Mouse (Mus musculus): ENCODE data around the gene Kifap3. TPM values are rescaled to one million over a fixed set of nuclear protein-coding genes. Genes with fewer than 3 reads are reported as not detected.
A peak's percentile ranks its signal among the peaks of the same experiment; 100 is the strongest.
"Not testable (repeated sequence)": the region's sequence is repeated elsewhere in the genome, so short reads cannot be mapped to it uniquely, and the experiment has no call there.

Gene Kifap3
- 10 to 100 TPM; 21.1 to 21.8 TPM for total RNA-seq (2021)
- long read RNA-seq, experiment 1, full-length matches to known transcripts, result 25 of 36 reads
- long read RNA-seq, experiment 1, partial matches to known transcripts, result 10 of 36 reads
- long read RNA-seq, experiment 1, other reads (novel, unspliced or antisense), result 1 of 36 reads
- long read RNA-seq, experiment 2, full-length matches to known transcripts, result 24 of 36 reads
- long read RNA-seq, experiment 2, partial matches to known transcripts, result 6 of 36 reads
- long read RNA-seq, experiment 2, other reads (novel, unspliced or antisense), result 6 of 36 reads

- DNase-seq, result peak; percentile 97 to 98
- intact Hi-C loops (cut with DNase I), result loop anchor here (10.0 kb wide), 1 partner anchor 145 kb away; the partner anchor contains the start of gene Scyl3
Observed at GRCm38 (mm10) chr1:163779336-163780115, at the start of gene Kifap3. Gene Kifap3, plus strand, starts transcription at chr1:163779583.

GRCm38 (mm10) chr1:163731166-163731565 lies 48.2 kb upstream of the Kifap3 start:
- DNase-seq; intact Hi-C loops (cut with DNase I): not testable (repeated sequence)

- DNase-seq, result no peak
- intact Hi-C loops (cut with DNase I), result no loop called here
Observed at GRCm38 (mm10) chr1:163736441-163737238, 42.7 kb upstream of the Kifap3 start.

GRCm38 (mm10) chr1:163737239-163737533 lies 42.2 kb upstream of the Kifap3 start:
- DNase-seq, result no peak
- intact Hi-C loops (cut with DNase I), result no loop called here

GRCm38 (mm10) chr1:163751360-163751992 lies 27.9 kb upstream of the Kifap3 start:
- intact Hi-C loops (cut with DNase I), result no loop called here
- no peak for DNase-seq

GRCm38 (mm10) chr1:163757462-163758207 lies 21.7 kb upstream of the Kifap3 start:
- no peak for DNase-seq
- intact Hi-C loops (cut with DNase I), result no loop called here

- intact Hi-C loops (cut with DNase I); DNase-seq: not testable (repeated sequence)
Observed at GRCm38 (mm10) chr1:163783577-163783976, 4.2 kb downstream of the Kifap3 start.

GRCm38 (mm10) chr1:163821365-163821764 lies 42.0 kb downstream of the Kifap3 start:
- DNase-seq, result no peak
- intact Hi-C loops (cut with DNase I), result no loop called here

- no peak for DNase-seq
- intact Hi-C loops (cut with DNase I), result no loop called here
Observed at GRCm38 (mm10) chr1:163829482-163829881, 50.1 kb downstream of the Kifap3 start.

- DNase-seq, result no peak
- intact Hi-C loops (cut with DNase I), result loop anchor here (1.0 to 5.0 kb wide), 2 partner anchors 76 to 682 kb away; no protein-coding TSS in a partner anchor
Observed at GRCm38 (mm10) chr1:163834066-163834465, 54.7 kb downstream of the Kifap3 start.

- intact Hi-C loops (cut with DNase I), result no loop called here
Observed at GRCm38 (mm10) chr1:163835062-163835461, 55.7 kb downstream of the Kifap3 start.

GRCm38 (mm10) chr1:163838482-163838881 lies 59.1 kb downstream of the Kifap3 start:
- intact Hi-C loops (cut with DNase I); DNase-seq: not testable (repeated sequence)

More at GRCm38 (mm10) chr1:163835062-163835461, 55.7 kb downstream of the Kifap3 start:
- no peak for DNase-seq

GRCm38 (mm10) chr1:163840555-163840954 lies 61.2 kb downstream of the Kifap3 start:
- DNase-seq, result no peak
- intact Hi-C loops (cut with DNase I), result no loop called here

- intact Hi-C loops (cut with DNase I), result no loop called here
- DNase-seq, result no peak
Observed at GRCm38 (mm10) chr1:163842238-163842637, 62.9 kb downstream of the Kifap3 start.

GRCm38 (mm10) chr1:163843899-163844298 lies 64.5 kb downstream of the Kifap3 start:
- DNase-seq, result no peak
- intact Hi-C loops (cut with DNase I), result no loop called here

- DNase-seq, result no peak
- intact Hi-C loops (cut with DNase I), result no loop called here
Observed at GRCm38 (mm10) chr1:163852884-163853560, 73.6 kb downstream of the Kifap3 start.

GRCm38 (mm10) chr1:163858420-163858819 lies 79.0 kb downstream of the Kifap3 start:
- no peak for DNase-seq
- intact Hi-C loops (cut with DNase I), result no loop called here

- no peak for DNase-seq
- intact Hi-C loops (cut with DNase I), result no loop called here
Observed at GRCm38 (mm10) chr1:163861538-163861937, 82.2 kb downstream of the Kifap3 start.

- DNase-seq, result no peak
Observed at GRCm38 (mm10) chr1:163873158-163873557, 93.8 kb downstream of the Kifap3 start.

More at GRCm38 (mm10) chr1:163873158-163873557, 93.8 kb downstream of the Kifap3 start:
- intact Hi-C loops (cut with DNase I), result no loop called here

Measured in heart, postnatal 14 days (tissue).